Mouse (Mus musculus) liver, embryonic 14.5 days (tissue): ENCODE data around the gene D630003M21Rik.

Experiments used
- CTCF ChIP-seq: IDR thresholded peaks from 2 replicates; pipeline ENCODE4 v1.5.1; 2016; ENCODE audit warnings: antibody characterized with exemption, low read depth, control low read depth
- EP300 ChIP-seq: IDR thresholded peaks from 2 replicates; pipeline ENCODE4 v1.6.1; 2016; ENCODE audit warnings: antibody characterized with exemption, low read depth

DNA sequence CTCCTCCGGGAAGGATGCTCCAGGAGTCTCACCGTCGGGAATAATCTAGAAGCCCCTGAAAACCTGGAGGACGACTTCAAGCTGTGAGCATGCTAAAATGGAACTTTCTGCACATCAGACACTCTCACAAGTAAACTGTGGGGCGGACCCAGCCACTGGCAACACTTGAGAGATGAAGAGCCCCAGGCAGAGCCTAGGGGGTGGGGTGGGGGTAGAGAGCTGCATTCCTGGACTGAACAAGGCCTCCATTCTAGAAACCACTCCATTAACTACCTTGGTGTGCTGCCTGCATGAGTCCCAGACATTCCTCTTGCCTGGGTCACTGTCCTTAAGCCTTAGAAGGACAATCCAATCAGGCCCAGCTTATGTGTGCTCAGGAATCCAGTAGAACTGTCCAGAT lies 2.0 kb upstream of the D630003M21Rik start:
- no peak for TF ChIP-seq CTCF
- no peak for TF ChIP-seq EP300
